Mouse (Mus musculus): ENCODE results near the gene Fbxl7. TPM values are rescaled to one million over a fixed set of nuclear protein-coding genes. Genes with fewer than 3 reads are reported as not detected.

The Fbxl7 gene
- polyA plus RNA-seq, 1 experiment from 2014 or later = 3.6 TPM

DNA sequence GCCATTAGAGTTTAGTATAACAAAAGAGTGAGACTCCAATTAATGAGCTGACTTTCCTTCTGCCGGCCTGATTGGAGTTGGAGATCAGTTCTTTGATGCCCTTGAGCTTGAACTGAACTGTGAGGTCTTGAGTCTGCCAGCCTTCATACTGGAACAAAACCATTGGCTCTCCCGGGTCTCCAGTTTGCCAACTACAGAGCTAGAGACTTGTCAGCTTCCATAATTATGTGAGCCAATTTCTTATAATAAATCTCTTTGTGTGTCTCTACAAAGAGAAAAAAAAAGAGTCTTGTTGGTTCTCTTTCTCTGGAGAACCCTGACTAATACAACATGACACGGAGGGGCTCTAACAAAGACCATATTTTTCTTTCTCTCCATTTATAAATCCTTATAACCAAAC, 58.2 kb downstream of the Fbxl7 start:
- WGBS = 71% methylated on average over 3 of the region's 3 CpGs
- no peak overlapping the region for H3K9ac ChIP-seq (ENCODE audit: low read depth, low read length)
- H3K9me3 ChIP-seq (ENCODE audit: control insufficient read depth) = no peaks in the 10 kb centered on the region
- no peak for ATAC-seq
- no peaks in the 10 kb centered on the region for H3K4me1 ChIP-seq (replicated peaks; ENCODE audit: control insufficient read depth, insufficient read depth, low read length)
- H3K36me3 ChIP-seq (ENCODE audit: control insufficient read depth, insufficient read depth) = no peaks in the 10 kb centered on the region
- TF ChIP-seq CTCF (IDR thresholded peaks at IDR 0.05; ENCODE audit: low read depth) = no peak
- H3K4me2 ChIP-seq (replicated peaks; ENCODE audit: low read depth) = no peak overlapping the region
- H3K27ac ChIP-seq (ENCODE audit: low read depth, low read length) = no peak overlapping the region
- no peaks in the 10 kb centered on the region for H3K27me3 ChIP-seq (replicated peaks; ENCODE audit: control insufficient read depth, insufficient read depth, low read length)
- no peak overlapping the region for H3K4me3 ChIP-seq (ENCODE audit: low read depth, low read length)

- Histone ChIP-seq H3K4me3 (ENCODE audit: low read depth, low read length) (no peak overlapping the region), H3K4me1 (replicated peaks; ENCODE audit: control insufficient read depth, insufficient read depth, low read length) (no peaks in the 10 kb centered on the region), H3K27ac (ENCODE audit: low read depth, low read length) (no peak overlapping the region), H3K9ac (ENCODE audit: low read depth, low read length) (no peak overlapping the region), H3K36me3 (ENCODE audit: control insufficient read depth, insufficient read depth) (no peaks in the 10 kb centered on the region), H3K27me3 (replicated peaks; ENCODE audit: control insufficient read depth, insufficient read depth, low read length) (no peaks in the 10 kb centered on the region), H3K9me3 (ENCODE audit: control insufficient read depth) (no peaks in the 10 kb centered on the region), H3K4me2 (replicated peaks; ENCODE audit: low read depth) (no peak overlapping the region)
- TF ChIP-seq CTCF (IDR thresholded peaks at IDR 0.05; ENCODE audit: low read depth) = no peak
- WGBS = 84% methylated on average over 5 of the region's 5 CpGs
- ATAC-seq = no peak
Observed at GRCm38 (mm10) chr15:26834415-26834814, 61.0 kb downstream of the Fbxl7 start.

DNA sequence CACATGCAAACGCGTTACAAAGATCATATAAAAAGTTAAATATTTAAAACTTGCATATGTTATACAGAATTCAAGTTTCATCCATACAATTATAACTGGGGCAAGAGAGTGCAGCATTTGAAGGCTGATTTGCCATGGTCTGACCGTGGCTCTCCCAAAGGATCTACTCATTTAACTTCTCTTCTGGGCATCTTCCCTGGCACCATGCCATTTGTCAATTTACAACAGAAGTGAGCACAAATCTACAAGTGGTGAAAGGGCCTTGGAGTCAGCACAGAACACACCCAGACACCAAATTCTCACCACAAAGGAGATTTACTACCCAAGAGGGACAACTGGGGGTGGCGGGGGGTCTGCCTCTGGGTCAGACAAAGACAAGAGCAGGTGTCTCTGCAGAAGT, 64.2 kb downstream of the Fbxl7 start:
- no peak overlapping the region for H3K27ac ChIP-seq (ENCODE audit: low read depth, low read length)
- WGBS = 91% methylated on average over 4 of the region's 4 CpGs
- no peak for ATAC-seq

GRCm38 (mm10) chr15:26816931-26817330, 78.4 kb downstream of the Fbxl7 start:
- no peaks in the 10 kb centered on the region for H3K27me3 ChIP-seq (replicated peaks; ENCODE audit: control insufficient read depth, insufficient read depth, low read length)
- no peak for ATAC-seq
- H3K4me2 ChIP-seq (replicated peaks; ENCODE audit: low read depth) = no peak overlapping the region
- H3K36me3 ChIP-seq (ENCODE audit: control insufficient read depth, insufficient read depth) = no peaks in the 10 kb centered on the region
- H3K4me3 ChIP-seq (ENCODE audit: low read depth, low read length) = no peak overlapping the region
- no peaks in the 10 kb centered on the region for H3K4me1 ChIP-seq (replicated peaks; ENCODE audit: control insufficient read depth, insufficient read depth, low read length)
- H3K9ac ChIP-seq (ENCODE audit: low read depth, low read length) = no peak overlapping the region
- TF ChIP-seq CTCF (IDR thresholded peaks at IDR 0.05; ENCODE audit: low read depth) = no peak
- no peak overlapping the region for H3K27ac ChIP-seq (ENCODE audit: low read depth, low read length)
- WGBS = 78% methylated on average over 1 of the region's 1 CpGs
- H3K9me3 ChIP-seq (ENCODE audit: control insufficient read depth) = no peaks in the 10 kb centered on the region

More for the DNA sequence above, 64.2 kb downstream of the Fbxl7 start:
- Histone ChIP-seq H3K4me2 (replicated peaks; ENCODE audit: low read depth) (no peak overlapping the region), H3K9ac (ENCODE audit: low read depth, low read length) (no peak overlapping the region), H3K27me3 (replicated peaks; ENCODE audit: control insufficient read depth, insufficient read depth, low read length) (no peaks in the 10 kb centered on the region), H3K9me3 (ENCODE audit: control insufficient read depth) (no peaks in the 10 kb centered on the region), H3K4me3 (ENCODE audit: low read depth, low read length) (no peak overlapping the region), H3K36me3 (ENCODE audit: control insufficient read depth, insufficient read depth) (no peaks in the 10 kb centered on the region), H3K4me1 (replicated peaks; ENCODE audit: control insufficient read depth, insufficient read depth, low read length) (no peaks in the 10 kb centered on the region)
- no peak for TF ChIP-seq CTCF (IDR thresholded peaks at IDR 0.05; ENCODE audit: low read depth)

GRCm38 (mm10) chr15:26812856-26813255, 82.5 kb downstream of the Fbxl7 start:
- Histone ChIP-seq H3K27me3 (replicated peaks; ENCODE audit: control insufficient read depth, insufficient read depth, low read length) (no peaks in the 10 kb centered on the region), H3K36me3 (ENCODE audit: control insufficient read depth, insufficient read depth) (no peaks in the 10 kb centered on the region), H3K27ac (ENCODE audit: low read depth, low read length) (no peak overlapping the region), H3K4me1 (replicated peaks; ENCODE audit: control insufficient read depth, insufficient read depth, low read length) (no peaks in the 10 kb centered on the region), H3K4me2 (replicated peaks; ENCODE audit: low read depth) (no peak overlapping the region), H3K9me3 (ENCODE audit: control insufficient read depth) (no peaks in the 10 kb centered on the region), H3K9ac (ENCODE audit: low read depth, low read length) (no peak overlapping the region), H3K4me3 (ENCODE audit: low read depth, low read length) (no peak overlapping the region)
- no peak for ATAC-seq
- WGBS = 79% methylated on average over 3 of the region's 3 CpGs
- no peak for TF ChIP-seq CTCF (IDR thresholded peaks at IDR 0.05; ENCODE audit: low read depth)

- Histone ChIP-seq H3K36me3 (ENCODE audit: control insufficient read depth, insufficient read depth) (no peaks in the 10 kb centered on the region), H3K4me2 (replicated peaks; ENCODE audit: low read depth) (no peak overlapping the region), H3K9ac (ENCODE audit: low read depth, low read length) (no peak overlapping the region), H3K4me1 (replicated peaks; ENCODE audit: control insufficient read depth, insufficient read depth, low read length) (no peaks in the 10 kb centered on the region), H3K27me3 (replicated peaks; ENCODE audit: control insufficient read depth, insufficient read depth, low read length) (no peaks in the 10 kb centered on the region), H3K4me3 (ENCODE audit: low read depth, low read length) (no peak overlapping the region), H3K9me3 (ENCODE audit: control insufficient read depth) (no peaks in the 10 kb centered on the region), H3K27ac (ENCODE audit: low read depth, low read length) (no peak overlapping the region)
- WGBS = 68% methylated on average over 3 of the region's 3 CpGs
- no peak for TF ChIP-seq CTCF (IDR thresholded peaks at IDR 0.05; ENCODE audit: low read depth)
- ATAC-seq = no peak
Observed at GRCm38 (mm10) chr15:26809569-26809968, 85.8 kb downstream of the Fbxl7 start.

DNA sequence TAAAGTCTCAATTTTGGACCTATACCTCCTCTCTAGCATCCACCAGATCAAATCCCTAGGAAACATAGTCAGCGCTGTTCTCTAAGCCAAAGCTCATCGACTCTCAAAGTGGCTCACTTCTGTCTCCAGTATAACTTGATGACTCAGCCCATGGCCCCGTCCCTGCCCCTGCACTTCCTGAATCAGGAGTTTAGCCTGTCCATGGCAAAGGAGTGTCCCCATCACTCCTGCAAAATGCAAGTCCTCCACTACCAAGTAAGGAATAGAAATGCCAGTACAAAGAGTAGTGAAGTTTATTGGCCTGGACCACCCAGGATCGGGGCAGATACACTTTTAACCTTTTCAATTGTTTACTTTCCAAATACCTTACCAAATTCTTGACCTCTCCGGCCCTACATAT, 91.3 kb downstream of the Fbxl7 start:
- Histone ChIP-seq H3K4me3 (ENCODE audit: low read depth, low read length) (no peak overlapping the region), H3K27ac (ENCODE audit: low read depth, low read length) (no peak overlapping the region), H3K9me3 (ENCODE audit: control insufficient read depth) (no peaks in the 10 kb centered on the region), H3K4me1 (replicated peaks; ENCODE audit: control insufficient read depth, insufficient read depth, low read length) (0 out of 2 replicates have a peak, but pooled peaks cover 4% of the 10 kb centered on the region), H3K9ac (ENCODE audit: low read depth, low read length) (no peak overlapping the region), H3K36me3 (ENCODE audit: control insufficient read depth, insufficient read depth) (no peaks in the 10 kb centered on the region), H3K27me3 (replicated peaks; ENCODE audit: control insufficient read depth, insufficient read depth, low read length) (no peaks in the 10 kb centered on the region), H3K4me2 (replicated peaks; ENCODE audit: low read depth) (no peak overlapping the region)
- no peak for TF ChIP-seq CTCF (IDR thresholded peaks at IDR 0.05; ENCODE audit: low read depth)
- 30% methylated on average over 5 of the region's 5 CpGs for WGBS
- no peak for ATAC-seq
